Mouse (Mus musculus) kidney, postnatal 0 days (tissue): ENCODE measurements around the gene F830045P16Rik. TPM values are rescaled to one million over a fixed set of nuclear protein-coding genes. Genes with fewer than 3 reads are reported as not detected.

Experiments used
- ATAC-seq: fragments of 200-750 bp; cut with Nextera tagmentation; replicated peaks from 2 replicates; pipeline ENCODE4 v1.8.0; 2017; ENCODE audit warnings: low read depth, moderate number of reproducible peaks, moderate TSS enrichment, moderate library complexity; ENCODE audit not compliant: low FRiP score
- DNase-seq: peaks from one replicate; pipeline ENCODE4 v3.0.0-alpha.2; 2016; ENCODE audit warnings: low spot score
- H3K27ac ChIP-seq: fragments of 300-500 bp; sonication (generic); 2 replicates; pipeline ENCODE4 v1.5.1; 2014; ENCODE audit warnings: mild to moderate bottlenecking
- H3K27me3 ChIP-seq: fragments of 300-500 bp; sonication (generic); 2 replicates; pipeline ENCODE4 v1.6.1; 2014; ENCODE audit warnings: low read length, mixed read lengths; ENCODE audit not compliant: insufficient read depth
- H3K36me3 ChIP-seq: fragments of 300-500 bp; sonication (generic); 2 replicates; pipeline ENCODE4 v1.6.1; 2014; ENCODE audit warnings: low read length, mixed read lengths; ENCODE audit not compliant: insufficient read depth
- H3K4me1 ChIP-seq: fragments of 300-500 bp; sonication (generic); replicated peaks from 2 replicates; pipeline ENCODE4 v1.6.1; 2014; ENCODE audit warnings: antibody characterized with exemption, low read length, mixed read lengths; ENCODE audit not compliant: insufficient read depth
- H3K4me2 ChIP-seq: fragments of 300-500 bp; sonication (generic); 2 replicates; pipeline ENCODE4 v1.6.1; 2014; ENCODE audit warnings: mild to moderate bottlenecking, low read length, moderate library complexity, mixed read lengths
- H3K4me3 ChIP-seq: fragments of 300-500 bp; sonication (generic); replicated peaks from 2 replicates; pipeline ENCODE4 v1.5.1; 2014; ENCODE audit warnings: low read depth, low read length
- H3K9ac ChIP-seq: fragments of 300-500 bp; sonication (generic); 2 replicates; pipeline ENCODE4 v1.6.1; 2014; ENCODE audit warnings: low read depth, low read length
- H3K9me3 ChIP-seq: fragments of 300-500 bp; sonication (generic); replicated peaks from 2 replicates; pipeline ENCODE4 v1.6.1; 2016; ENCODE audit warnings: low read length, inconsistent platforms, mixed read lengths
- CTCF ChIP-seq: IDR thresholded peaks from 2 replicates; pipeline ENCODE4 v1.5.1; 2016; ENCODE audit warnings: antibody characterized with exemption, low read depth, mild to moderate bottlenecking, moderate library complexity
- WGBS: fragments of 180-500 bp; shearing (Covaris S2); extraction: QIAGEN DNeasy Blood & Tissue Kit; methylation state at CpG from one replicate; pipeline ENCODE4 v1.1.7; 2014; 5-methylcytosine and 5-hydroxymethylcytosine counted together
- polyA plus RNA-seq: library from polyadenylated mRNA; unstranded; fragments of >200 nt; fragmentation: Nextera tagmentation; extraction: Ambion mirVana; gene quantifications from 2 replicates; pipeline ENCODE4 v1.2.1, GENCODE M21; 2015

The F830045P16Rik gene
- polyA plus RNA-seq, 1 experiment from 2014 or later, result not detected

GRCm38 (mm10) chr2:129537926-129538325 is 1.5 kb upstream of the F830045P16Rik start:
- Histone ChIP-seq H3K27ac (no peak overlapping the region), H3K4me1 (peaks cover 6% of the 10 kb centered on the region; the same call in 1 of the 2 replicates), H3K9ac (no peak overlapping the region), H3K4me2 (no peak overlapping the region), H3K9me3 (no peaks in the 10 kb centered on the region), H3K36me3 (no peaks in the 10 kb centered on the region), H3K4me3 (no peak overlapping the region), H3K27me3 (no peaks in the 10 kb centered on the region)
- DNase-seq (no peak), ATAC-seq (no peak)
- 56% methylated on average over 4 of the region's 4 CpGs for WGBS
- peak; percentile 22; the same call in 1 of the 2 replicates for TF ChIP-seq CTCF

GRCm38 (mm10) chr2:129537360-129537759 is 958 bp upstream of the F830045P16Rik start:
- TF ChIP-seq CTCF, result no peak
- no peak for ATAC-seq
- Histone ChIP-seq H3K9ac (no peak overlapping the region), H3K27me3 (no peaks in the 10 kb centered on the region), H3K4me1 (peaks cover 6% of the 10 kb centered on the region; the same call in 1 of the 2 replicates), H3K36me3 (no peaks in the 10 kb centered on the region), H3K27ac (no peak overlapping the region), H3K4me2 (no peak overlapping the region), H3K9me3 (no peaks in the 10 kb centered on the region), H3K4me3 (no peak overlapping the region)
- no peak for DNase-seq
- 50% methylated on average over 7 of the region's 7 CpGs for WGBS

- no peak overlapping the region for H3K27ac ChIP-seq
- ATAC-seq (no peak; the same call in 1 of the 2 replicates), DNase-seq (no peak)
- H3K9me3 ChIP-seq, result no peaks in the 10 kb centered on the region
- peaks cover 6% of the 10 kb centered on the region; the same call in 1 of the 2 replicates for H3K4me1 ChIP-seq
- TF ChIP-seq CTCF, result no peak
- H3K4me2 ChIP-seq, result no peak overlapping the region
- H3K9ac ChIP-seq, result no peak overlapping the region
- no peaks in the 10 kb centered on the region for H3K36me3 ChIP-seq
- H3K27me3 ChIP-seq, result no peaks in the 10 kb centered on the region
- WGBS, result 67% methylated on average over 1 of the region's 1 CpGs
- H3K4me3 ChIP-seq, result no peak overlapping the region
Measured at GRCm38 (mm10) chr2:129536926-129537325, 524 bp upstream of the F830045P16Rik start.

GRCm38 (mm10) chr2:129534886-129535591 is 1.4 kb downstream of the F830045P16Rik start:
- H3K9ac ChIP-seq, result no peak overlapping the region
- 34% methylated on average over 5 of the region's 5 CpGs for WGBS
- DNase-seq (no peak), ATAC-seq (peak; percentile 64; the same call in 1 of the 2 replicates)
- no peaks in the 10 kb centered on the region for H3K36me3 ChIP-seq
- no peak overlapping the region for H3K4me3 ChIP-seq
- no peak overlapping the region for H3K4me2 ChIP-seq
- no peaks in the 10 kb centered on the region for H3K9me3 ChIP-seq
- TF ChIP-seq CTCF, result no peak
- peaks cover 6% of the 10 kb centered on the region; the same call in 1 of the 2 replicates for H3K4me1 ChIP-seq
- no peaks in the 10 kb centered on the region for H3K27me3 ChIP-seq
- H3K27ac ChIP-seq, result no peak overlapping the region

GRCm38 (mm10) chr2:129531890-129532289 is 4.5 kb downstream of the F830045P16Rik start:
- ATAC-seq (no peak), DNase-seq (no peak)
- TF ChIP-seq CTCF, result no peak
- Histone ChIP-seq H3K4me2 (no peak overlapping the region), H3K27me3 (no peaks in the 10 kb centered on the region), H3K36me3 (no peaks in the 10 kb centered on the region), H3K27ac (no peak overlapping the region), H3K9ac (no peak overlapping the region), H3K4me1 (peaks cover 6% of the 10 kb centered on the region; the same call in 1 of the 2 replicates), H3K4me3 (no peak overlapping the region), H3K9me3 (no peaks in the 10 kb centered on the region)
- WGBS, result 72% methylated on average over 2 of the region's 2 CpGs

GRCm38 (mm10) chr2:129531102-129531501 is 5.3 kb downstream of the F830045P16Rik start:
- Histone ChIP-seq H3K27ac (no peak overlapping the region), H3K9ac (no peak overlapping the region), H3K9me3 (no peaks in the 10 kb centered on the region), H3K4me3 (no peak overlapping the region), H3K36me3 (no peaks in the 10 kb centered on the region), H3K27me3 (no peaks in the 10 kb centered on the region), H3K4me2 (no peak overlapping the region), H3K4me1 (no peaks in the 10 kb centered on the region; the same call in 1 of the 2 replicates)
- no peak for DNase-seq
- TF ChIP-seq CTCF, result no peak
- no peak for ATAC-seq
